In the genomic region with DNA sequence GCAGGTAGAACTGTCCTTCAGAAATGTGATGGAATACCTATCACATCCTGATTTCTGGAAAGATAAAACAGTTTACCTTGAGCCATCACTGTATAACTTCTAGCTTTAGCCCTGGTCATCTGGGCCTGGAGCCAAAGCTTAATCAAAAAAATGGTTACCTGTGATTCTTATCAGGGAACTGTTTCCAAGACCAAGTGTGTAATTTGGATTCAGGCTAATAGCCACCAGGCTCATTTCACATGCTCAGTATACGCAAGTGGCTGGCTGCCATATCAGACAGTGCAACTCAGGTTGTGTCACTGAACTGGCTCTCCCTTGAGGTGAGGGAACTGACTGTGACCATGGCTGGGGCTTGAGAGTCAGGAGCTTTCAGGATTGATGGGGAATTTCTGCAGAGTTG, we compare ENCODE assay signal across 31 mouse cellular contexts. TPM values are rescaled to one million over a fixed set of nuclear protein-coding genes. Genes with fewer than 3 reads are reported as not detected.
A peak's percentile ranks its signal among the peaks of the same experiment; 100 is the strongest.
DNase-seq lines count a peak whose midpoint lies in the region; TF ChIP-seq lines count a peak whose summit lies in the region.
"Had no signal": no experiment of that assay in that cellular context is flagged by ENCODE, and none has a peak within 500 bp of the region (broad histone marks: within the 10 kb centered on the region; RNA-seq: fewer than 3 reads in every experiment).

No protein-coding gene starts in this region.

- TF ChIP-seq POLR2A in kidney, adult 2 months (IDR thresholded peaks at IDR 0.05; ENCODE audit: low read depth, low read length) = no peak

- H3K36me3 ChIP-seq in kidney, adult 2 months (ENCODE audit: control insufficient read depth, insufficient read depth, low read length) = no peaks in the 10 kb centered on the region; the same call in 1 of the 2 replicates
- H3K36me3 ChIP-seq: hindbrain, embryonic 15.5 days had no signal

- no peak for TF ChIP-seq CTCF in kidney, adult 2 months (conservative IDR thresholded peaks at IDR 0.05; ENCODE audit: insufficient read depth, insufficient read length, low read depth, low read length)

- 87% methylated on average over 1 of the region's 1 CpGs for WGBS in kidney, adult 2 months

- peaks cover 5% of the 10 kb centered on the region for H3K4me1 ChIP-seq in kidney, adult 2 months (ENCODE audit: control insufficient read depth, insufficient read depth, low read length)
- H3K4me1 ChIP-seq: forebrain, embryonic 13.5 days; heart, embryonic 10.5 days; hindbrain, embryonic 12.5 days; hindbrain, embryonic 15.5 days had no signal

- H3K27ac ChIP-seq in kidney, adult 2 months (ENCODE audit: insufficient read depth, low read depth, low read length) = no peak overlapping the region
- H3K27ac ChIP-seq: forebrain, embryonic 10.5 days; forebrain, embryonic 13.5 days; heart, adult 2 months; heart, embryonic 10.5 days; heart, embryonic 13.5 days; hindbrain, embryonic 12.5 days; hindbrain, embryonic 15.5 days had no signal

- DNase-seq in adrenal gland, postnatal 10 days = peak; percentile 23
- DNase-seq in adrenal gland, adult 2 months = no peak
- DNase-seq in kidney, adult 2 months = peak; percentile 68
- DNase-seq in kidney, postnatal 10 days = no peak
- peak; percentile 19 for DNase-seq in kidney, postnatal 14 days
- no peak for DNase-seq in kidney, adult 18-20 months
- DNase-seq in kidney, postnatal 25 days = peak; percentile 48 to 66
- DNase-seq in ovary, postnatal 10 days (ENCODE audit: low spot score) = no peak
- DNase-seq: adrenal gland, postnatal 14 days; cerebellum, adult 11 months; cerebellum, adult 2 months; cerebellum, adult 9-11 months; cerebellum, postnatal 36 days; gastrocnemius, postnatal 10 days; gastrocnemius, postnatal 36 days; heart, adult 2 months had no signal

- no peaks in the 10 kb centered on the region for H3K27me3 ChIP-seq in kidney, adult 2 months (replicated peaks; ENCODE audit: control insufficient read depth, insufficient read depth, low read length)
- H3K27me3 ChIP-seq: forebrain, embryonic 13.5 days; heart, embryonic 13.5 days; hindbrain, embryonic 12.5 days; hindbrain, embryonic 15.5 days had no signal

- no peak overlapping the region for H3K4me3 ChIP-seq in kidney, adult 2 months (ENCODE audit: insufficient read depth, low read depth, low read length)
- H3K4me3 ChIP-seq: forebrain, embryonic 10.5 days; forebrain, embryonic 13.5 days; heart, adult 2 months; heart, embryonic 10.5 days; heart, embryonic 13.5 days; hindbrain, embryonic 12.5 days; hindbrain, embryonic 15.5 days had no signal

RNA-seq across cellular contexts. Expression of gene Pcca, which starts 14.3 kb away (rescaled TPM):
- 100 to 1,000 TPM; 167 to 170 TPM for total RNA-seq in adrenal gland, postnatal 10 days (2021)
- total RNA-seq in adrenal gland, adult 2 months (2021) = 100 to 1,000 TPM; 152 to 179 TPM
- 18.9 and 20.6 TPM in 2 replicates for polyA plus RNA-seq in adrenal gland, adult 2 months (2012; rRNA removed)
- 67.4 and 77.1 TPM in 2 replicates for polyA plus RNA-seq in kidney, adult 2 months (2012; rRNA removed)

RNA-seq across cellular contexts. Expression of gene Gm10837, which starts 58.0 kb away (rescaled TPM):
- total RNA-seq in adrenal gland, postnatal 10 days (2021) = not detected
- total RNA-seq in adrenal gland, adult 2 months (2021) = not detected
- not detected in 2 replicates for polyA plus RNA-seq in adrenal gland, adult 2 months (2012; rRNA removed)
- polyA plus RNA-seq in kidney, adult 2 months (2012; rRNA removed) = not detected in 2 replicates
- total RNA-seq: adrenal gland, postnatal 14 days; adrenal gland, postnatal 4 days; ES-E14; gastrocnemius, adult 18-20 months; gastrocnemius, postnatal 10 days; gastrocnemius, postnatal 36 days; granulocyte monocyte progenitor cell, adult 5-6 weeks; heart, adult 2 months; heart, postnatal 25 days; hematopoietic stem cell, adult 5-6 weeks had no signal
- polyA plus RNA-seq: activated CD4-positive, CD25-positive, alpha-beta regulatory T cell, adult 4 months; embryonic facial prominence, embryonic 11.5 days; heart, adult 2 months; heart, embryonic 10.5 days; heart, embryonic 16.5 days had no signal

Comparison
In these comparisons a context has a peak if more than half of its experiments do, and no peak if none do; other contexts are left out.
1. DNase-seq: peak in adrenal gland, postnatal 10 days (single experiment), kidney, adult 2 months (single experiment), kidney, postnatal 14 days (single experiment) and kidney, postnatal 25 days (2 of 2); none in adrenal gland, adult 2 months (single experiment), kidney, postnatal 10 days (single experiment), kidney, adult 18-20 months (single experiment) and ovary, postnatal 10 days (single experiment).